ENCODE assay signal across 7 mouse cellular contexts in genomic region chr17:34950514-34951455, GRCm38 (mm10). TPM values are rescaled to one million over a fixed set of nuclear protein-coding genes. Genes with fewer than 3 reads are reported as not detected.
DNase-seq lines count a peak whose midpoint lies in the region; ATAC-seq and TF ChIP-seq lines count a peak whose summit lies in the region.

No protein-coding gene starts in this region.

- peak overlapping the region; percentile 70 for H3K4me2 ChIP-seq in liver, embryonic 11.5 days

- peak; percentile 62 for DNase-seq in 3T3-L1 (ENCODE audit: low read depth, low spot score)
- peak; percentile 52 for DNase-seq in 416B (ENCODE audit: low read depth)
- no peak for DNase-seq in liver, embryonic 11.5 days (ENCODE audit: low spot score)
- DNase-seq in urinary bladder, postnatal 4 days (ENCODE audit: low spot score in 2 of 2): no peak
- no peak for DNase-seq in frontal cortex, postnatal 25 days (ENCODE audit: low spot score in 2 of 2)
- DNase-seq in thymus, adult 2 months: no peak

- peaks cover 20% of the 10 kb centered on the region for H3K36me3 ChIP-seq in liver, embryonic 11.5 days (ENCODE audit: control insufficient read depth, insufficient read depth, low read length)
- H3K36me3 ChIP-seq in thymus, adult 2 months (ENCODE audit: control insufficient read depth, insufficient read depth, low read length): no peaks in the 10 kb centered on the region

- peak; percentile 8; the same call in 1 of the 2 replicates for TF ChIP-seq POLR2A in embryonic fibroblast, embryonic 13.5 days (IDR thresholded peaks at IDR 0.05; ENCODE audit: low read depth, low read length)
- TF ChIP-seq POLR2A in thymus, adult 2 months (IDR thresholded peaks at IDR 0.05; ENCODE audit: control insufficient read depth, extremely low read depth, insufficient read depth, low read length, poor library complexity): no peak

- H3K9ac ChIP-seq in liver, embryonic 11.5 days (ENCODE audit: low read depth, low read length): peak overlapping the region; percentile 100

- peak overlapping the region; percentile 71 for H3K4me3 ChIP-seq in embryonic fibroblast, embryonic 13.5 days (ENCODE audit: insufficient read depth, low read length)
- H3K4me3 ChIP-seq in liver, embryonic 11.5 days (ENCODE audit: low read depth, low read length): peak overlapping the region; percentile 94
- no peak overlapping the region for H3K4me3 ChIP-seq in thymus, adult 2 months (ENCODE audit: control insufficient read depth, insufficient read depth, low read length)

- no peaks in the 10 kb centered on the region for H3K9me3 ChIP-seq in liver, embryonic 11.5 days (ENCODE audit: control insufficient read depth, low read length)

- no peaks in the 10 kb centered on the region for H3K27me3 ChIP-seq in liver, embryonic 11.5 days (replicated peaks; ENCODE audit: control insufficient read depth, insufficient read depth, low read length)
- H3K27me3 ChIP-seq in thymus, adult 2 months (ENCODE audit: control insufficient read depth, insufficient read depth, low read length): no peaks in the 10 kb centered on the region; the same call in 1 of the 2 replicates

- H3K27ac ChIP-seq in embryonic fibroblast, embryonic 13.5 days (ENCODE audit: insufficient read depth, low read length): peak overlapping the region; percentile 88
- H3K27ac ChIP-seq in liver, embryonic 11.5 days (ENCODE audit: low read depth, low read length): peak overlapping the region; percentile 99
- no peak overlapping the region for H3K27ac ChIP-seq in thymus, adult 2 months (ENCODE audit: control insufficient read depth, insufficient read depth, low read length)

- no peak for ATAC-seq in liver, embryonic 11.5 days (replicated peaks; ENCODE audit: low FRiP score)

- no peak for TF ChIP-seq CTCF in embryonic fibroblast, embryonic 13.5 days (IDR thresholded peaks at IDR 0.05; ENCODE audit: borderline replicate concordance, insufficient read depth, low read length)
- no peak for TF ChIP-seq CTCF in thymus, adult 2 months (IDR thresholded peaks at IDR 0.05; ENCODE audit: borderline replicate concordance, control insufficient read depth, extremely low read depth, insufficient read depth, low read length, poor library complexity)

- WGBS in liver, embryonic 11.5 days: 21% methylated on average over 10 of the region's 10 CpGs
- WGBS in thymus, adult 2 months: 50% methylated on average over 10 of the region's 10 CpGs

- H3K4me1 ChIP-seq in embryonic fibroblast, embryonic 13.5 days (ENCODE audit: control insufficient read depth, insufficient read depth, low read length): no peaks in the 10 kb centered on the region
- H3K4me1 ChIP-seq in liver, embryonic 11.5 days (replicated peaks; ENCODE audit: control insufficient read depth, insufficient read depth, low read length): peaks cover 6% of the 10 kb centered on the region; the same call in 1 of the 2 replicates
- peaks cover 5% of the 10 kb centered on the region for H3K4me1 ChIP-seq in thymus, adult 2 months (replicated peaks; ENCODE audit: control insufficient read depth, insufficient read depth, low read length)

RNA-seq across cellular contexts. Expression of gene Hspa1b, which starts 8.3 kb away (rescaled TPM):
- polyA plus RNA-seq in embryonic fibroblast, embryonic 13.5 days (2011; ENCODE audit: insufficient read length, low read depth, missing spikeins): 20.9 and 36.6 TPM in 2 replicates
- polyA plus RNA-seq in liver, embryonic 11.5 days (2014; fragmentation: Nextera tagmentation; extraction: Ambion mirVana): 0.14 and 0.41 TPM in 2 replicates
- 22.7 and 26.5 TPM in 2 replicates for polyA plus RNA-seq in thymus, adult 2 months (2012; rRNA removed)

RNA-seq across cellular contexts. Expression of gene Gm20481, which starts 18.9 kb away (rescaled TPM):
- polyA plus RNA-seq in embryonic fibroblast, embryonic 13.5 days (2011; ENCODE audit: insufficient read length, low read depth, missing spikeins): not detected in 2 replicates
- not detected in 2 replicates for polyA plus RNA-seq in liver, embryonic 11.5 days (2014; fragmentation: Nextera tagmentation; extraction: Ambion mirVana)
- polyA plus RNA-seq in thymus, adult 2 months (2012; rRNA removed): not detected in 2 replicates

RNA-seq across cellular contexts. Expression of gene Neu1, which starts 19.7 kb away (rescaled TPM):
- 10.0 and 11.3 TPM in 2 replicates for polyA plus RNA-seq in embryonic fibroblast, embryonic 13.5 days (2011; ENCODE audit: insufficient read length, low read depth, missing spikeins)
- polyA plus RNA-seq in liver, embryonic 11.5 days (2014; fragmentation: Nextera tagmentation; extraction: Ambion mirVana): 24.4 and 26.4 TPM in 2 replicates
- 66.9 and 82.3 TPM in 2 replicates for polyA plus RNA-seq in thymus, adult 2 months (2012; rRNA removed)

RNA-seq across cellular contexts. Expression of gene Hspa1a, which starts 21.2 kb away (rescaled TPM):
- 6.0 and 6.5 TPM in 2 replicates for polyA plus RNA-seq in embryonic fibroblast, embryonic 13.5 days (2011; ENCODE audit: insufficient read length, low read depth, missing spikeins)
- polyA plus RNA-seq in liver, embryonic 11.5 days (2014; fragmentation: Nextera tagmentation; extraction: Ambion mirVana): 4.7 and 5.7 TPM in 2 replicates
- polyA plus RNA-seq in thymus, adult 2 months (2012; rRNA removed): 10.0 and 12.2 TPM in 2 replicates

RNA-seq across cellular contexts. Expression of gene Hspa1l, which starts 21.7 kb away (rescaled TPM):
- not detected in 2 replicates for polyA plus RNA-seq in embryonic fibroblast, embryonic 13.5 days (2011; ENCODE audit: insufficient read length, low read depth, missing spikeins)
- polyA plus RNA-seq in liver, embryonic 11.5 days (2014; fragmentation: Nextera tagmentation; extraction: Ambion mirVana): 0.66 and 1.5 TPM in 2 replicates
- polyA plus RNA-seq in thymus, adult 2 months (2012; rRNA removed): 0.06 and 0.28 TPM in 2 replicates

Comparison
In these comparisons a context has a peak if more than half of its experiments do, and no peak if none do; other contexts are left out.
1. DNase-seq: peak in 3T3-L1 (single experiment) and 416B (single experiment); none in liver, embryonic 11.5 days (single experiment), urinary bladder, postnatal 4 days (0 of 2), frontal cortex, postnatal 25 days (0 of 2) and thymus, adult 2 months (single experiment).
2. RNA of gene Hspa1b, which starts 8.3 kb away (polyA plus RNA-seq): 22.7 to 26.5 TPM in thymus, adult 2 months and 20.9 to 36.6 TPM in embryonic fibroblast, embryonic 13.5 days; 0.14 to 0.41 TPM in liver, embryonic 11.5 days; every median in the first group is over 10 times any median in the second.